Mouse (Mus musculus) retina, postnatal 7 days (tissue): Measurements from ENCODE around the gene Gabrb3.

ENCODE experiments used
- DNase-seq: peaks from one replicate; pipeline ENCODE4 v3.0.0-alpha.2; 2012; ENCODE audit warnings: low read depth, low spot score

The Gabrb3 gene

DNA sequence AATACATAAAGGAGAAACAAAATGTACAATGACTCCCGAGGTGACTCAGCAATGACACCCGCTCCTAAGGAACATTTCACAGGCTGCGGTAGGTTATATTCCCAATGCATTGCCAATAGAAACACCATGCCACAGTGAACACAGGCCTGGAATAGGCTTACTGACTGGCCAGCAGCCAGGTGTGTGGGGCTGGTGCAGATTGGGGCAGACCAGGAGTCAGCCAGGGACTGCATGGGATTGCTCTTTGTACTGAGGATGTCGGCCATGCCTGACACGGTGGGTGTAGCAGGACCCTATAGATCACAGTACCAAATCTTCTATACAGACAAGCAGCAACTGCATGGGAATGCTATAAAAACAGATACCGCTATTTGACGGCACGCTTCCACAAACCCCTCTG lies 110.5 kb downstream of the Gabrb3 start:
- no peak for DNase-seq

GRCm38 (mm10) chr7:57532676-57533075 lies 113.2 kb downstream of the Gabrb3 start:
- DNase-seq = no peak

GRCm38 (mm10) chr7:57538565-57538964 lies 119.1 kb downstream of the Gabrb3 start:
- peak; percentile 11 for DNase-seq

DNA sequence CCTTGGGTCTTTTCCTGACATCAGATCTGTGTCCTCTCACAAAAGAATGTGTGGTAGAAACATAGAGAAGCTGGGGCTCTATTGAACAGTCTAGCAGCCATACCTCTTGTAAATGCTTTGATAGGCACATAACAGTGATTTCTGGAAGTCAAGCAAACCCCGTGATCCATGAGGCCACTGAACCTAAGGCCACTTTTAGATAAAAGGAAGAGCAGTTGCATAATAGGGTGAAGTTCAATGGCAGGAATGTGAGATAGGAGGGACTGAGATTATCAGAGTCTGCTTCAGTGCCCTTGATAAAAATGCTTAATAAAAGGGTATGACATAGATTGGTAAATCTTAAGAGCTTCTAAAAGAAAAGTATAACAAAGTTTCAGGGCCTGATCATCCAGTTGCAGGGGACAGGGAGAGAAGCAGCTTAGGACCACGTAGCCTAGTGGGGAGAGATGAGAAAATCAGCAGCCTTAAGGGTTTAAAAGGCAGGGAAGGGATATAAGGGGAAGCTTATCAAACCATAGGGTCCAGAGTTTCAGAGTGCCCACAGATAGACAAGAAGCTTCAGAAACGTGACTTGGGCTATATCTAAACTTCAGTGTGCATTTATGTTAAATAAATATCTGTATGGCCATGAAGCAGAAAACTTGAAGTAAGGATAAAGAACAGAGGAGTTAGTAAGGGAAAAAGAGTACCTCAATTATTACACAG lies 141.4 kb downstream of the Gabrb3 start:
- DNase-seq = no peak

DNA sequence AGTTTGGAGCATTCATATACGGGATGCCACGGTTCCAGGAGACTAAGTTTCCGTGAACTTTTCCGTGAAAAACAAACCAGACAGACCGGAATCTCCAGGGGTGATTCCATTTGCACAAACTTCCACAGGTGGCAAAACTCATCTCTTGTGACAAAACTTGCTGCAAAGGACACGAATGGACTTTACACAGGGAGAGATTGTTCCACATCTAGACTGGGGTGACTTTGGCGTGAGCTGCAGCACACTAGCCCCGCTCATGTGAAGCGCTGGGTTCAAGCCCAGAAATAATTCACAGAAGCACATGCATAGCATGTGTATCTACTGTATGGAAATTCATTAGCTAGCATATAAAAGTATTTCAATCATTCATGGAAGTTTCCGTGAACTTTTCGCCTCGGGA lies 144.9 kb downstream of the Gabrb3 start:
- DNase-seq = no peak

DNA sequence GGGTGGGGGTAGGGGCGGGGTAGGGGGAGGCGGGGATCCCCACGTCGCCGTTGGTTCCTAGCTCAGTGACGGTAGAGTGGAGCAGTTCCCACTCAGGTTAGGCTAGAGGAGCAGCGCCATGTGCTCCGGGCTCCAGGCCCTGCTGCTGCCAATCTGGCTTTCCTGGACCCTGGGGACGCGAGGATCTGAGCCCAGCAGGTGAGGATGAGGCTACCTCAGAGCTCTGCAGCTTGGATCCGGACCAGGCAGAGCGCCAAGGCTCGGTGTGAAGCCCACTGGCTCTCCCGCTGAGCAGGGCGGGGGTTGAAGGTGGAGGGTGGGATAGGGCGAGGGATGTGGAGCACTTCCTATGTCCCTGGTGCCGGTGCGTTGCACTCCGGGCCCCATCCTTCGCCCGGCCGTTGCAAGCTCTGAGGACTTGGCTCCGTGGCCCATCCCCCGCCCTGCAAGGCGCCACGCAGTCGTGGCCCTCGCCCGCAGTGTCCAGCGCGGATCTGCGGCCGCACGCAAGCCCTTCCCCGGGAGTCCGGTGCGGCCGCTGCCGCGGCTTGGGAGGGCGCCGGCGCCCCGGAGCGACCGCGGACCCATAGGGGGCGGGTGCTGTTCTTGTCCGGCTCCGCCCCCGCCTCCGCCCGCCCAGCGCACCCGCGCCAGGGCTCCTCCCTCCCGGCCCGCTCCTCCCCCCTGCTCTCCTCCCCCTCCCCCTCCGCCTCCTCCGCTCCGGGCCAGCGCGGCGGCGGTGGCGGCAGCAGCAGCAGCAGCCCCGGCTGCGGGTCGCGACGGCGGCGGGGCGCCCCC lies 171.2 kb downstream of the Gabrb3 start:
- peak; percentile 77 for DNase-seq

DNA sequence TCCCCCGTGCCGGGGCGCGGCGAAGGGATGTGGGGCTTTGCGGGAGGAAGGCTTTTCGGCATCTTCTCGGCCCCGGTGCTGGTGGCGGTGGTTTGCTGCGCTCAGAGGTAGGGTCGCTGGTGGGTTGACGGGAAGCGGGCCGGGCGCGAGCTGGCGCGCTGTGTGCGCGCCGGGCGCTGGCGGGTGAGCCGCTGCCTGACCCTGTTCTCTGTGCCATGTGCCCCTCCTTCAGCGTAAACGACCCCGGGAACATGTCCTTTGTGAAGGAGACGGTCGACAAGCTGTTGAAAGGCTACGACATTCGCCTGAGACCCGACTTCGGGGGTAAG lies 171.7 kb downstream of the Gabrb3 start:
- DNase-seq = peak; percentile 13

DNA sequence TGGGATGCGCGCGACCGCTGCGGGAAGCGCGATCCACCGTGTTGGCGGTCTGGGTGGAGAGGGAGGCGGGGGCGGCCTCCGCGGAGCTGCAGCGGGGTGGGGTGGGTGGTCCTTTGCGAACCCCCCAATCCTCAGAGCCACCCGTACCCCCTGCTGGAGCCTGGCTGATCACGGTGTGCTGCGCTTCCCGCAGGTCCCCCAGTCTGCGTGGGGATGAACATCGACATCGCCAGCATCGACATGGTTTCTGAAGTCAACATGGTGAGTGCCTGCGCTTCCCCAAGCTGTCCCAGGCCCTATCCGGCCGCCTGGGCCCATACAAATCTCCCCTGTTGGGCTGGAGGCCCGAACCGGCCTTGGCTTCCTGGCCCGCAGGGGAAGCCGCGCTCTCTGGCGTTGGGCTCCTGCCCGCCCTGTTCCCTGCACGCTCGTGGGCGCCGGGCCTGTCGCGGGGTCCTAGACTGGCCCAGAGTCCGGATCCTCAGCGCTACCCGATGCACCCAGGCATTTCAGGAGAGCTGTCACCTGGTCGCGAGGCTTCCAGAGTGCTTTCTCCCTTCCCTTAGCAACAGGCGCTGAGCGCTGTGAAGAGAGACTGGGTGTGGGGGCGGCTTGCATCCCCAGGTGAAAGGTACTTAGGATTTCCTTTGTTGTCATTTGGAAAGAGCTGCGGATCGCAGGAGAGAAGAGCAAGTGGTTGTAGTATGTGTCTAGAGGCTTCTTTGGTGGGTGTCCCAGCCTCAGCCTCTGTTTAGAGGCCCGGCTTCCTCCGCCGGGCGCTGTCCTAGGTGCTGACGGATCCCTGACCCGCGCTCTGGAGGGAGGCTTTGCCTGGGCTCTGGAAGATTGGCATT lies 172.3 kb downstream of the Gabrb3 start:
- peak; percentile 17 for DNase-seq

GRCm38 (mm10) chr7:57597341-57597740 lies 177.8 kb downstream of the Gabrb3 start:
- DNase-seq = no peak

GRCm38 (mm10) chr7:57618697-57619096 lies 199.2 kb downstream of the Gabrb3 start:
- DNase-seq = no peak

- DNase-seq = no peak
Observed at GRCm38 (mm10) chr7:57620036-57620435, 200.5 kb downstream of the Gabrb3 start.

- DNase-seq = no peak
Observed at GRCm38 (mm10) chr7:57623718-57624117, 204.2 kb downstream of the Gabrb3 start.

- no peak for DNase-seq
Observed at GRCm38 (mm10) chr7:57635026-57635425, 215.5 kb downstream of the Gabrb3 start.

DNA sequence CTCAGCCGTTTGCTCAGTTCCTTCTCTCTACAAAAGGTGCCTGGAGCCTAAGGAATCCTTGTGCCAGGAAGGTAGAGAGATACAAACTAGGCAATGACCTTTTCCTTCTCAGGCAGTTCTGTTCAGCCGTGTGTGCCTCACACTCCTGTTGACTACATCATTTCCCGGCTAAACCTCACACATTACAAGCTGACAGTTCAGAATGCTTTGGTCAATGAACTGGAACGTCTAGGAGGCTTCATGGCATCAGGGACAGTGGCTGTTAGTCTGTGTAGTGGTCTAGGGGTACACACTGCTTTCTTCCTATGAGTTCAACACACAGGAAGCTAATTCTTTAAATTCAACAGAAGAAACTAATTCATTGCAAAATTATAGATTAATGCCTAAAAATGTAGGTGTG lies 216.2 kb downstream of the Gabrb3 start:
- no peak for DNase-seq

- no peak for DNase-seq
Observed at GRCm38 (mm10) chr7:57640796-57641195, 221.3 kb downstream of the Gabrb3 start.

- no peak for DNase-seq
Observed at GRCm38 (mm10) chr7:57647345-57647744, 227.9 kb downstream of the Gabrb3 start.

DNA sequence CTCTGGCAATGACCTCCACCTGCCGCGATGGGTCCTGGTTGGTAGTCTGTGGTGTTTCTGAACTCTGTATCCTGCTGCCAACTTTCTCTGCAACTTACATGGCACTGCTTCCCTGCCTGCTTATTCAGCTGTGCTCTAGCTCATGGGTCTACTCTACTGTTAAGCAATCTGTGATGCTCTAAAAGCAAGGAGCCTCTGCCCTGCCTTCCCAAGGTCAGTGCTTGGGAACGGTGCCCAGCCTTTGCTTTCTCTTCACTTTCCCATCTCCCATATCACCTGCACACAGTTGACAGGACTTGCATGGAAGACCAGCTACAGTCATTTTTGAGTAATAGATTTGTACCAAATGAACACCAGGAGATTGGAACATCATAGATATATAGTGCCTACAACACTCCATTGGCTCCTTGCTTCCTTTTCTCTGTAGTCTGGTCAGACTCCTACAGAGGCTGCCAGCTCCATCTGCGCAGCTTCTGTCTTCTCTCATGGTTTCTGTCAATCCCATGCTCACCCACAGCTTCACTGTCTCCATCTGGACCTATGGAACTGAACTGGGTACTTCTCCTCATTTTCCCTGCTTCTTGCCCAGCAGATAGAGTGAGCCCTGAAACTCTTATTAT lies 228.8 kb downstream of the Gabrb3 start:
- no peak for DNase-seq

GRCm38 (mm10) chr7:57677352-57677751 lies 257.9 kb downstream of the Gabrb3 start:
- no peak for DNase-seq

GRCm38 (mm10) chr7:57689836-57690235 lies 270.3 kb downstream of the Gabrb3 start:
- DNase-seq = no peak

- DNase-seq = no peak
Observed at GRCm38 (mm10) chr7:57700370-57700769, 280.9 kb downstream of the Gabrb3 start.

- no peak for DNase-seq
Observed at GRCm38 (mm10) chr7:57701046-57701445, 281.6 kb downstream of the Gabrb3 start.

DNA sequence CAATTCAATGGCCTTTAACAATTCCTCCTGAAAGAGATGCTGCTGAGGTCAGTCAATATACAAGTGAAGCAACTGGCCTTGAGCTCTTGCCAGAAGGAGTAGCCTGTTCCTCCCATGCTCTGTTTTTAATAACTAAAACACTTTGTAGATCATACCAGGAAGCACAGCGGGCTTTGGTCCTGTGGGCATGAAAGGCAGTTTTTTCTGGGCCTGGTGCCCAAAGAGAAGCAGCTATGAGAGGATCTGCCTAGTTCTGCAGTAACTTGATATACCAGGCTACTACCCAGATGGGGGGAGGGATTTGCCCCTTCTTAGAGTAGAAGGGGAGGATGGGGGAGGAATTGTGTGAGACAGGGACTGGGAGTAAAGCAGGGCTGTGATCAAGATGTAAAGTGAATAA lies 284.1 kb downstream of the Gabrb3 start:
- no peak for DNase-seq
